Mouse (Mus musculus) embryo, embryonic 10 days (tissue): ENCODE measurements at regions not wholly inside any gene's neighbourhood (a gene's known extent, or its start where the extent isn't known, plus 50 kb on each side); places are given as distances from the start of the nearest gene placed in this dataset.
"Not testable (repeated sequence)": the region's sequence is repeated elsewhere in the genome, so short reads cannot be mapped to it uniquely, and the experiment has no call there.

Experiments
- DNase-seq: peaks from one replicate; pipeline ENCODE4 v3.0.0-alpha.2; 2015; ENCODE audit warnings: low spot score

- no peak for DNase-seq
Observed at GRCm38 (mm10) chr13:39566491-39566890, 605.8 kb upstream of the Slc35b3 start.

GRCm38 (mm10) chr13:39537724-39538440 lies 577.2 kb upstream of the Slc35b3 start:
- peak; percentile 61 for DNase-seq

- DNase-seq: peak; percentile 33
Observed at GRCm38 (mm10) chr13:39526469-39526868, 565.8 kb upstream of the Slc35b3 start.

GRCm38 (mm10) chr13:39523856-39524301 lies 563.2 kb upstream of the Slc35b3 start:
- peak; percentile 86 for DNase-seq

- DNase-seq: peak; percentile 27
Observed at GRCm38 (mm10) chr13:39523246-39523850, 562.7 kb upstream of the Slc35b3 start.

GRCm38 (mm10) chr13:39520846-39521245 lies 560.2 kb upstream of the Slc35b3 start:
- DNase-seq: no peak

- peak; percentile 45 for DNase-seq
Observed at GRCm38 (mm10) chr13:39516106-39516505, 555.4 kb upstream of the Slc35b3 start.

GRCm38 (mm10) chr13:39489806-39490205 lies 529.1 kb upstream of the Slc35b3 start:
- DNase-seq: peak; percentile 17

DNA sequence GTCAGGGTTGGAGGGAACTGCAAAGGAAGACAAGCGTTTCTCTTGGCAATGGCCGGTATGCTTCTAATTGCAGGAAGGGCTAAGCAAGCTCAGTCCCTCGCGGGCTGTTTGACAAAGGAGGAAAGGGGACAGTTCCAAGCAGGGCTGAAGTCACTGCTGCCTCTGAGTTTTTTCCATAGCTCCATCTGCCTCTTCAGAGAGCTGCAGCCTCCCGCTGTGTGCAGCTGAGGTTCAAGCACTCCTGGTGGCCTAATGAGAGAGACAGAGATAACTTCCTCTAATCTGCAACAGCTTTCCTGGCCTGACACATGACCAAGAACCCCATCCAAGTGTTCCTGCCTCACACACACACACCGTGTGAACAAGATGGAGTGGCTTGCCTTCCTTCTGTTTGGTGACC lies 511.9 kb upstream of the Slc35b3 start:
- DNase-seq: no peak

GRCm38 (mm10) chr13:39441799-39442198 lies 481.1 kb upstream of the Slc35b3 start:
- no peak for DNase-seq

DNA sequence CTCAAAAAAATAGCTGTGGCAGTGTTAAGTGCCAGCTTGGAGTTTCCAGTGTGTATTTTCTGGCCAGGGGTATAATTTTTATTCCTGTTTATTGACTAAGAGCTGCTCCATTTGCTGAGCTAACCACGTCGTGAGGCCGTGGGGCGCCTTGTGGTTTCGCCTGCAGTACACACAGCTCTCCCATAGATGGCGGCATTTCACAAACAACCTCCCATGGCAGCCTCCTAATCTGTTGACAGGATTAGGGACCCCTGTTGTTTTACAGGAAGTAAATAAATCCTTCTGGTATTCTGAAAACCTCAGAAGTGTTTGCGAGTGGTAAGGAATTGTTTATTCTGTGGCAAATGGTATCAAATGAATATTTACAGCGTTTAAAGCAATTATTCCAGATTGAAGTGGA lies 480.2 kb upstream of the Slc35b3 start:
- peak; percentile 74 for DNase-seq

DNA sequence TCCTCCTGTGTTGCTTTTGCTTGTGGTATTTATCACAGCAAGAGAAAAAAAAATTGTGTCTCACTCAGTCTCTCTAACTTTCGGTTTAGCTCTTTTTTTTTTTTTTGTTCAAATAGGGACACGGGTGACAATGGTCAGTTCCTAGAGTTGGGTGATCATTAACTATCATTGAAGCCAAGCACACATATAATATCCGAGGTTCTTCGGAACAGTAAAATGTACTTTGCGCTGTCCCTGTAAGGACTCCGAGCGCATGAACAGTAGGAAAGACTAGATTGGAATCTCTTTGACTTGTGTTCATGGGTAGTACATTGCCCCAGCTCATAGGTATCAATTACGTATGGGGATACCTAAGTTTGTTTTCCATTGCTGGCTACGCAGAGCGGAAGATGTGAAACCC lies 479.7 kb upstream of the Slc35b3 start:
- DNase-seq: no peak

DNA sequence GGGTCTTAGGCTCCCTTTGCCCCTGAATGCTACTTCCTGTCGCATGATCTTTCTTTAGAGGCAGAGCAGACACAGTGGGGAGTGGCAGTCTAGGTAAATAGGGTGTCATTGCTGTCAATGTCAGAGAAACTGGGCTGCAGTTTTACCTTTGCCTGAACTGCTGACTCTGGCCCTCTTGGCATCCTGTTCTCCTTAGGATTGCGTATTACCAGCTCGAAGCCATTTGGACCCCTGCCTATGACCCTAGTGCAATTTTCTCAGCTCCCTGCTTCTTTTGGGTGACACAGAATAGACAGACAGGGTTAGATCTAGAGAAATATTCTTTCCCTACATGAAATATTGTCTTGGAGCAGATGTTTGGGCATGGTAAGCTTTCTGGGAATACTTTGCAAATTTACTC lies 467.3 kb upstream of the Slc35b3 start:
- no peak for DNase-seq

- no peak for DNase-seq
Observed at GRCm38 (mm10) chr13:39425944-39426343, 465.3 kb upstream of the Slc35b3 start.

DNA sequence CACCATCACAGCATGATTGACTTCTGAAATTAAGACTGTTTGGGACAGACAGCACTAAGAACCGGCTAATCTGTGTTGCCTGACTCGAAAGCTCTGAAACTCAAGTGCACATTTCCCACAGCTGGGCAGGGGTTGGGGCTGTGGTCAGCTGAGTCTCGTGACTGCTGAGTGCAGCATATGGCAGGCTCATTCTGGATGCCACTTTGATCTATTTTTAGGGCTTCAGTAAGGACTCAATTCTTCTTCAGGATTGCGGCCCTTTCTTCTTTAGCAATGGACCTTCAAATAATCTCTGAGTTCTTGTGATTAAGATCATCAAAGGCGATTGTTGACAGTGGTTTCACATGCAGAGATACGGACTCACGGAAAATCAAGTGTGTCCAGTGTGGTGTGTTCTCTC lies 457.5 kb upstream of the Slc35b3 start:
- DNase-seq: peak; percentile 55

GRCm38 (mm10) chr13:39411471-39412251 lies 451.0 kb upstream of the Slc35b3 start:
- no peak for DNase-seq

GRCm38 (mm10) chr13:39392589-39392988 lies 431.9 kb upstream of the Slc35b3 start:
- no peak for DNase-seq

- DNase-seq: not testable (repeated sequence)
Observed at GRCm38 (mm10) chr13:39392151-39392550, 431.5 kb upstream of the Slc35b3 start.

- no peak for DNase-seq
Observed at GRCm38 (mm10) chr13:39376677-39377076, 416.0 kb upstream of the Slc35b3 start.

DNA sequence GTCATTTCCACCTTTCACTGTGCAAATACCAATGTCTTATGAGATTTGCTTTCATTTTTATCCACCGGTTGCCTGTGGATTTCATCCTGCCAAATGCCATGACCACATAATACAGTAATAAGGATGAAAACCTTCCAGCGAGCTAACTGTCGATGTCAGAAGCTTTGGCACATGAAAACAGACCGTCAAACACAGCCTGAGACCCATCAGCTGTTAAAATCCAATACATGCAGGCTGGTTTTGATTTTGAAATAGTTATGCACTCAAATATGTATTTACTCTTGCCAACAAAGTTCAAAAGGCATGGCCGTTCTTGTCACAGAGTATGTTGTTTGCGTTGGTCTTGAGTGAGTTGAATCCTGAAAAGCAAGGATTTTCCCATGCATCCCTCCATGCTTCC lies 415.6 kb upstream of the Slc35b3 start:
- DNase-seq: no peak

- no peak for DNase-seq
Observed at GRCm38 (mm10) chr13:39372565-39372964, 411.9 kb upstream of the Slc35b3 start.

- DNase-seq: peak; percentile 24
Observed at GRCm38 (mm10) chr13:39363637-39364036, 403.0 kb upstream of the Slc35b3 start.

DNA sequence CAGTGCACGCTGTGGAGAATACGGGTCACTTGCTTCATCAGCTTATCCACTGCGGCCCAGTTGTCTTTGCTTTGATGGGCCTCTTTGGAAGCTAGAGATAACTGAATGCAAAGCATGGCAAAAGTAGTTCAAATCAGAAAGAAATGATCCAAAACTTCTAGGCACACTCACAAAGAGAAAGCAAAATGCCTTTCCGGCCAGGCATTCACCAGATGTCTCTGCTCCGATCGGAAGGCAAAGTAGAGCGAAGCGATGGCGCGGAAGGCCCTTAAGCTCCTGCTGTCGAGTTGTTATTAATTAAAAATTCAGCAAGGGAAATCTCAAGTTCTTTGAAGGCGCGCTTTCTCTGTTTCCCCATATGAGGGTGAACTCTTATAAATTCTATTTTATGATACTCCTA lies 401.9 kb upstream of the Slc35b3 start:
- DNase-seq: no peak
